In genomic region chr9:102622192-102622857, GRCm38 (mm10) we compare ENCODE assay signal across 8 mouse cellular contexts. TPM values are rescaled to one million over a fixed set of nuclear protein-coding genes. Genes with fewer than 3 reads are reported as not detected.
DNase-seq lines count a peak whose midpoint lies in the region; ATAC-seq and TF ChIP-seq lines count a peak whose summit lies in the region.

No protein-coding gene starts in this region.

- 38% methylated on average over 5 of the region's 5 CpGs for WGBS in neural tube, embryonic 13.5 days

- no peak overlapping the region for H3K4me3 ChIP-seq in gastrocnemius, adult 2 months
- no peak overlapping the region for H3K4me3 ChIP-seq in testis, adult 2 months (ENCODE audit: control insufficient read depth, low read depth, low read length)
- H3K4me3 ChIP-seq in cortical plate, adult 2 months (ENCODE audit: insufficient read depth, low read length), result no peak overlapping the region
- H3K4me3 ChIP-seq in neural tube, embryonic 13.5 days, result no peak overlapping the region

- no peak overlapping the region for H3K4me2 ChIP-seq in neural tube, embryonic 13.5 days

- H3K36me3 ChIP-seq in testis, adult 2 months (ENCODE audit: control insufficient read depth, insufficient read depth, low read length), result no peaks in the 10 kb centered on the region; the same call in 1 of the 2 replicates
- H3K36me3 ChIP-seq in neural tube, embryonic 13.5 days, result peaks cover 10% of the 10 kb centered on the region

- DNase-seq in gastrocnemius, adult 2 months, result no peak
- no peak for DNase-seq in gastrocnemius, postnatal 36 days
- DNase-seq in testis, postnatal 14 days (ENCODE audit: low spot score), result no peak
- peak; percentile 57 for DNase-seq in layer of hippocampus, adult 9-10 months (ENCODE audit: low spot score)

- peaks cover 11% of the 10 kb centered on the region for H3K4me1 ChIP-seq in testis, adult 2 months (ENCODE audit: control insufficient read depth, insufficient read depth, low read length)
- H3K4me1 ChIP-seq in cortical plate, adult 2 months (ENCODE audit: control insufficient read depth, insufficient read depth, low read length), result peaks cover 5% of the 10 kb centered on the region
- peaks cover 17% of the 10 kb centered on the region for H3K4me1 ChIP-seq in neural tube, embryonic 13.5 days (replicated peaks)

- H3K27me3 ChIP-seq in testis, adult 2 months (ENCODE audit: control insufficient read depth, insufficient read depth, low read length), result no peaks in the 10 kb centered on the region
- no peaks in the 10 kb centered on the region for H3K27me3 ChIP-seq in neural tube, embryonic 13.5 days

- no peaks in the 10 kb centered on the region for H3K9me3 ChIP-seq in neural tube, embryonic 13.5 days

- peak; percentile 92 for TF ChIP-seq CTCF in gastrocnemius, adult 2 months (IDR thresholded peaks at IDR 0.05)
- TF ChIP-seq CTCF in testis, adult 2 months (IDR thresholded peaks at IDR 0.05; ENCODE audit: control insufficient read depth, insufficient read depth, insufficient replicate concordance, low read depth, low read length), result peak; percentile 21; the same call in 1 of the 2 replicates
- peak; percentile 36; the same call in 1 of the 2 replicates for TF ChIP-seq CTCF in cortical plate, adult 2 months (IDR thresholded peaks at IDR 0.05; ENCODE audit: extremely low read depth, insufficient read depth, low read length)

- 0 out of 2 replicates have a peak overlapping the region, but pooled peaks have one; percentile 8 for H3K9ac ChIP-seq in neural tube, embryonic 13.5 days

- no peak for TF ChIP-seq POLR2A in testis, adult 2 months (IDR thresholded peaks at IDR 0.05; ENCODE audit: control insufficient read depth, low read depth, low read length)
- no peak for TF ChIP-seq POLR2A in cortical plate, adult 2 months (IDR thresholded peaks at IDR 0.05; ENCODE audit: extremely low read depth, insufficient read depth, low read length)

- intact Hi-C loops in gastrocnemius, adult 2 months (cut with DNase I), result loop anchor here (10.0 kb wide), 1 partner anchor 682 kb away; the partner anchor contains the start of genes 1300017J02Rik and Topbp1
- intact Hi-C loops in gastrocnemius, postnatal 36 days (cut with DNase I), result no loop called here

- no peak for ATAC-seq in neural tube, embryonic 13.5 days (ENCODE audit: low read depth)
- ATAC-seq in activated CD4-positive, CD25-positive, alpha-beta regulatory T cell, adult 4 months, result no peak

- no peak overlapping the region for H3K27ac ChIP-seq in gastrocnemius, adult 2 months
- H3K27ac ChIP-seq in testis, adult 2 months (ENCODE audit: control insufficient read depth, insufficient read depth, low read depth, low read length), result peak overlapping the region; percentile 24; the same call in 1 of the 2 replicates
- no peak overlapping the region for H3K27ac ChIP-seq in cortical plate, adult 2 months (ENCODE audit: insufficient read depth, low read length)
- H3K27ac ChIP-seq in neural tube, embryonic 13.5 days (replicated peaks), result 0 out of 2 replicates have a peak overlapping the region, but pooled peaks have one; percentile 13

RNA-seq across cellular contexts. Expression of gene Anapc13, which starts 3.8 kb away (rescaled TPM):
- 100 to 1,000 TPM; 217 to 239 TPM for total RNA-seq in gastrocnemius, adult 2 months (2021)
- total RNA-seq in gastrocnemius, postnatal 36 days (2021), result 100 to 1,000 TPM; 186 to 195 TPM
- 118 and 127 TPM in 2 replicates for polyA plus RNA-seq in testis, adult 2 months (2012; rRNA removed)
- 145 and 170 TPM in 2 replicates for polyA plus RNA-seq in cortical plate, adult 2 months (2012; rRNA removed)
- polyA plus RNA-seq in neural tube, embryonic 13.5 days (2015; fragmentation: Nextera tagmentation; extraction: Ambion mirVana), result 174 TPM in 2 replicates
- polyA plus RNA-seq in activated CD4-positive, CD25-positive, alpha-beta regulatory T cell, adult 4 months (2017; shearing (Covaris generic)), result 100 to 1,000 TPM in 1 of 2 experiments, 10 to 100 TPM in 1; 87.9 to 116 TPM

RNA-seq across cellular contexts. Expression of gene Cep63, which starts 4.0 kb away (rescaled TPM):
- total RNA-seq in gastrocnemius, adult 2 months (2021), result 10 to 100 TPM; 18.5 to 25.2 TPM
- total RNA-seq in gastrocnemius, postnatal 36 days (2021), result 10 to 100 TPM; 20.7 to 21.9 TPM
- polyA plus RNA-seq in testis, adult 2 months (2012; rRNA removed), result 182 and 187 TPM in 2 replicates
- polyA plus RNA-seq in cortical plate, adult 2 months (2012; rRNA removed), result 36.7 and 37.8 TPM in 2 replicates
- polyA plus RNA-seq in neural tube, embryonic 13.5 days (2015; fragmentation: Nextera tagmentation; extraction: Ambion mirVana), result 38.9 and 45.6 TPM in 2 replicates
- 10 to 100 TPM; 39.7 to 45.2 TPM for polyA plus RNA-seq in activated CD4-positive, CD25-positive, alpha-beta regulatory T cell, adult 4 months (2017; shearing (Covaris generic))

Comparison
In these comparisons a context has a peak if more than half of its experiments do, and no peak if none do; other contexts are left out.
1. H3K27ac ChIP-seq: peak in testis, adult 2 months (single experiment) and neural tube, embryonic 13.5 days (single experiment); none in gastrocnemius, adult 2 months (single experiment) and cortical plate, adult 2 months (single experiment).
2. CTCF ChIP-seq: peak in every context shown above with its lines; median percentile 92 in gastrocnemius, adult 2 months; 36 in cortical plate, adult 2 months; 21 in testis, adult 2 months.